Mouse (Mus musculus): ENCODE data around the gene Gm38100.

The Gm38100 gene

GRCm38 (mm10) chr1:175970710-175971109, 50.6 kb downstream of the Gm38100 start:
- DNase-seq, result no peak

All from lung, postnatal 10 days (tissue).